Mouse (Mus musculus) small intestine, adult 2 months (tissue): ENCODE results near the gene Dip2c.

Source experiments
- CTCF ChIP-seq: fragments of 200-500 bp; IDR thresholded peaks from 2 replicates; pipeline ENCODE4 v1.5.1; 2012; ENCODE audit warnings: low read depth, mild to moderate bottlenecking, control low read depth, inconsistent platforms, low read length, moderate library complexity, mixed read lengths; ENCODE audit not compliant: insufficient replicate concordance, insufficient read length; ENCODE audit errors: extremely low read depth
- POLR2A ChIP-seq: fragments of 200-500 bp; IDR thresholded peaks from 2 replicates; pipeline ENCODE4 v1.6.1; 2012; ENCODE audit warnings: low read depth, mild to moderate bottlenecking, control low read depth, inconsistent platforms, low read length, moderate library complexity

DNA sequence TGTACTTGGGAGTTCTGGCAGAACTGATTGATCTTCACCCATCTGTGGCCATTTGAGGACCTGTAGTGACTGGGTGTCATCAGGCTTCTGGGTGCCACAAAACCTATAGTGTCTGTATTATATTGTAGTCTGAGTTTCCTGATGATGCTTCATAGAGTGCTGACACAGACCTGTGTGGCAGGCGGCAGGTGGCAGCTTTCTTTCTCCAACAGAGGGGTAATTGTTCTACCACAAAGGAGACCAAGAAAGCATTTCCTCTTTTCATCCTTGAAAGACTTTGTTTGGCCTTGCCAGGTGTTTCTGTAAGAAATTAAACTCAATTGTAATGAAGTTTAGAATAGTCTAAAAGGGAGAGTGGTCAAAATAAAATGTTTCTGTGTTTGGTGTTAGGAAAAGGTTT lies 129.1 kb downstream of the Dip2c start:
- TF ChIP-seq CTCF = no peak
- no peak for TF ChIP-seq POLR2A
